Mouse (Mus musculus) bone marrow macrophage, adult 2 months (primary cell): ENCODE data around the gene Itgam. TPM values are rescaled to one million over a fixed set of nuclear protein-coding genes. Genes with fewer than 3 reads are reported as not detected.
A peak's percentile ranks its signal among the peaks of the same experiment; 100 is the strongest.
"Not testable (repeated sequence)": the region's sequence is repeated elsewhere in the genome, so short reads cannot be mapped to it uniquely, and the experiment has no call there.

Experiments used
- H3K27ac ChIP-seq: 2 replicates; pipeline ENCODE4 v1.5.1; 2012; ENCODE audit warnings: low read depth, low read length; ENCODE audit not compliant: insufficient read depth
- H3K4me1 ChIP-seq: 2 replicates; pipeline ENCODE4 v1.6.1; 2012; ENCODE audit warnings: low read length; ENCODE audit not compliant: control insufficient read depth, insufficient read depth
- H3K4me3 ChIP-seq: 2 replicates; pipeline ENCODE4 v1.5.1; 2012; ENCODE audit warnings: mild to moderate bottlenecking, low read length, moderate library complexity; ENCODE audit not compliant: insufficient read depth
- CTCF ChIP-seq: IDR thresholded peaks from 2 replicates; pipeline ENCODE4 v1.5.1; 2012; ENCODE audit warnings: low read depth, mild to moderate bottlenecking, low read length, moderate library complexity
- POLR2A ChIP-seq: IDR thresholded peaks from 2 replicates; pipeline ENCODE4 v1.6.1; 2012; ENCODE audit warnings: mild to moderate bottlenecking, low read depth, low read length, borderline replicate concordance
- polyA plus RNA-seq: library from polyadenylated mRNA; stranded (reverse); fragments of >200 nt; gene quantifications from 2 replicates; pipeline ENCODE4 v1.2.4, GENCODE M21; 2012; ENCODE audit not compliant: missing spikeins, insufficient read depth, insufficient read length

The Itgam gene
- 515 and 564 TPM in 2 replicates for polyA plus RNA-seq

DNA sequence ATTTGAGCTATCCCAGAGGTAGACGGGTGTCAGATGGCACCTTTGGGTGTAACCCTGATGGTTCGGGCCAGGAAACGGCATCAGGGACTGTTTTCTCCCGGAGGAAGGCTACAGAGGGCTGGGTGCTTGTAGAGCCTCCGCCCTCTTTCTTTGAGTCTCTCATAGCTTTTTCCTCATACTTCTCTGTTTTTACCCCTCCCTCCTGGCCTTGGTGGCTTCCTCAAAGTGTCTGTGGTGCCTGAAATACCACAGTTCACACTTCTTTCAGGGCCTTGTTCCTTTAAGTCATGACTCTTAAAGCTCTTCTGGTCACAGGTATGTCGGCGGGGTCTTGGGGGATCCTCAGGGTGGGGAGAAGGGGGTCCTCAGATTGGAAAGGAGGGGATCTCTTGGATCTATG, at the start of gene Itgam, which contains the start of gene Gm49368:
Gene Itgam, plus strand, starts transcription at position 185 of the 400 bp plus-strand sequence.
Gene Gm49368, plus strand, starts transcription at position 228 of the 400 bp plus-strand sequence.
- TF ChIP-seq POLR2A, result no peak
- Histone ChIP-seq H3K27ac (peak within 1 kb of the TSS; percentile 96), H3K4me1 (peaks cover 54% of the 10 kb centered on the region), H3K4me3 (peak within 1 kb of the TSS; percentile 68)

DNA sequence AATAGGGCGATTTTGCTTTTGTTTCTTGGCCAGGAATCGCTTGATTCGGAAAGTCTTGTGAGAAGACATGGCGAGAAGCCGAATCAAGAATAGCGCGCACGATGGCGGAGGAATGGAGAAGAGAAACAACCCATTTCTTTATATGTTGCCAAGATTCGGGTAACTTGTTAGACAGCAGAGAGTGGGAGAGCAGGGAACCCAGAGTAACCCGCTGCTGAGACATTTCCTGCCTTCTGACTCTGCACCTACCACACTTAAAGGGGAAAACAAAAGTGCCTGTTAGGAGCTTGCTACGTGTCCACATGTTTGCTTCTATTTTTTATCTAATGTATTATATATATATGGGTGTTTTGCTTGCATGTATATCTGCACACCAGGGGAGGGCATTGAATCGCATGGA, 49.3 kb upstream of the Itgam start:
- Histone ChIP-seq H3K4me1 (peaks cover under 1% of the 10 kb centered on the region), H3K27ac (no peak overlapping the region), H3K4me3 (no peak overlapping the region)
- TF ChIP-seq POLR2A (no peak), CTCF (no peak)

DNA sequence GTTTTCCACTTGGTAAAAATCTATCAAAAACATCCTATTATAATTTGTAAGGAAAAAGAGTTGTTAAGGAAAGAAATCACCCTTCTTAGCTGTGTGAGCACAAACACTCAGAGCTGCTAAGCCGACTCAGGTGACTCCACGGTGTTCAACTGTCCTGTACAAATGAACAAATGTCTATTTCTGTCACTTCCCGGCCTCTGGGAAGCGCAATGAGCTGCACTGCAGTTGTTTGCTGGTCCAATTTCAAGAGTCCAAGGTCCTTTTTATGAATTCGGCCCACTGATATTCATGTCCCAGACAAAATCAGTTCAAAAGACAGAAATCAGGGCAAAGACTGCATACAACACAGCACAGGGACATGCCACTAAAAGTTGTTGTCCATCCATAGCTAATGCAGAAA, 46.3 kb upstream of the Itgam start:
- H3K27ac ChIP-seq, H3K4me1 ChIP-seq, H3K4me3 ChIP-seq: not testable (repeated sequence)

DNA sequence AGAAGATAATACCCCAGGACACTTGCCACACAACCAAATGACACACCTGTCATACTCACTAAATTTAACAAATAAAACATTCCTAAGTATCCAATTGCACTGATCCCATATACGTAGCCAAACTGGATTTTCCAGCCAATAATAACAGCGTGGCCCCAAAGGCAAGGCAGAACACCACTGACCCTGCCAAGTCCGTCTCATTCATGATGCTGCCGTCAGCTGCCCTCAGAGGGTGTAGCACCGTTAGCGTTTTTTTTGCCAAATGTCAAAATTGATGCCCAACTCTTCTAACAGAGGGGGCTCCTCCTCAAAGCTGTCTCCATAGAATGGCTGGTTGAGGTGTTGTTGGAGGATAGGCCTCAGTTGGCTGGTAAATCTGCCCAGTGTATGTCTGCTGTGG, 45.8 kb upstream of the Itgam start:
- no peak for TF ChIP-seq CTCF
- no peak for TF ChIP-seq POLR2A
- Histone ChIP-seq H3K4me1 (peaks cover 10% of the 10 kb centered on the region), H3K4me3 (no peak overlapping the region), H3K27ac (no peak overlapping the region)

GRCm38 (mm10) chr7:128018275-128018674, 44.2 kb upstream of the Itgam start:
- Histone ChIP-seq H3K27ac (no peak overlapping the region), H3K4me3 (no peak overlapping the region), H3K4me1 (peaks cover 10% of the 10 kb centered on the region)
- TF ChIP-seq POLR2A (no peak), CTCF (no peak)

GRCm38 (mm10) chr7:128019187-128019586, 43.3 kb upstream of the Itgam start:
- H3K4me3 ChIP-seq, result no peak overlapping the region
- TF ChIP-seq POLR2A, result no peak
- TF ChIP-seq CTCF, result no peak
- H3K4me1 ChIP-seq, result peaks cover 10% of the 10 kb centered on the region
- H3K27ac ChIP-seq, result no peak overlapping the region

GRCm38 (mm10) chr7:128022974-128023373, 39.5 kb upstream of the Itgam start:
- Histone ChIP-seq H3K27ac (no peak overlapping the region), H3K4me1 (peaks cover 22% of the 10 kb centered on the region), H3K4me3 (no peak overlapping the region)
- TF ChIP-seq CTCF (no peak), POLR2A (no peak)

DNA sequence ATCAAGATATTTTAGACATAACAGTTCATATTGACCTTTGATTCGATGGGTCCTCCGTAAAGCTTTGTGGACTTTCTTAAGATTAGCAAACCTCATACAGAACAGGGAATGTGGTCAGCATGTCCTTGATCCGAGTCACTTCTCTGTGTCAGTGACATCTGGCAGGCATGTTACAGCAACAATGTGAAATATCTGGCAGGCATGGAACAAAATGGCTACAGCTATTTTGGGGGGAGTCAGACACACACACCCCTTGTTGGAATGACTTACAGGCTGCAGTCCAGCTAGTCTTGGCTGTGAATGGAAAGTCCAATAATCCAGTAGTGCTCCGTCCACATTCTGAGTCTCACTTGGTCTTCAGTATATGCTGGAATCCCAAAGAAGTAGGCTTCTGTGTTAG, 38.9 kb upstream of the Itgam start:
- Histone ChIP-seq H3K4me1 (peaks cover 17% of the 10 kb centered on the region), H3K4me3 (no peak overlapping the region), H3K27ac (no peak overlapping the region)
- TF ChIP-seq POLR2A, result no peak
- TF ChIP-seq CTCF, result no peak

GRCm38 (mm10) chr7:128024364-128024763, 38.1 kb upstream of the Itgam start:
- Histone ChIP-seq H3K27ac (no peak overlapping the region), H3K4me3 (no peak overlapping the region), H3K4me1 (peaks cover 13% of the 10 kb centered on the region)
- no peak for TF ChIP-seq POLR2A
- no peak for TF ChIP-seq CTCF

DNA sequence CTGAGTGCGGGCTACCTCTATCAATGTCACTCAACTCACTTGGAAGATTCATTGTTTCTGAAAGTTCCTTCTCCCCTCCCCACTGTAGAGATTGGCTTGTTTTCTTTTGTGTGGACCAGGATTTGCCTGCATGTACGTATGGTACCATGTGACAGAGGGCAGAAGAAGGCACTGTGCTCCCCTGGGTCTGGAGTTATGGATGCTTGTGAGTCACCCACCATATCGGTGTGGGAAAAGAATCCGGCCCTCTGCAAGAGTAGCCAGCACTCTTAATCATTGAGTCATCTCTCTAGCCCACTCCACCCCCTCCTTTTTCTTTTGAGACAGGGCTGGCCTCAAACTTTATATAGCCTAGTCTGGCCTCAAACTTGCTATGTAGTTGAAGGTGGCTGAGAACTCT, 37.5 kb upstream of the Itgam start:
- no peak overlapping the region for H3K27ac ChIP-seq
- H3K4me1 ChIP-seq, result peaks cover 13% of the 10 kb centered on the region
- TF ChIP-seq POLR2A (no peak), CTCF (no peak)
- no peak overlapping the region for H3K4me3 ChIP-seq

GRCm38 (mm10) chr7:128025381-128025780, 37.1 kb upstream of the Itgam start:
- TF ChIP-seq CTCF (no peak), POLR2A (no peak)
- peaks cover 13% of the 10 kb centered on the region for H3K4me1 ChIP-seq
- H3K4me3 ChIP-seq, result no peak overlapping the region
- no peak overlapping the region for H3K27ac ChIP-seq
